Mouse (Mus musculus) kidney, postnatal 25 days (tissue): ENCODE measurements around the gene Ces2h.
"Not testable (repeated sequence)": the region's sequence is repeated elsewhere in the genome, so short reads cannot be mapped to it uniquely, and the experiment has no call there.

Experiments used
- DNase-seq, 2 experiments: peaks; one replicate each; pipeline ENCODE4 v3.0.0; 2021; ENCODE audit warnings: mixed read lengths in 2 of 2

Gene Ces2h

DNA sequence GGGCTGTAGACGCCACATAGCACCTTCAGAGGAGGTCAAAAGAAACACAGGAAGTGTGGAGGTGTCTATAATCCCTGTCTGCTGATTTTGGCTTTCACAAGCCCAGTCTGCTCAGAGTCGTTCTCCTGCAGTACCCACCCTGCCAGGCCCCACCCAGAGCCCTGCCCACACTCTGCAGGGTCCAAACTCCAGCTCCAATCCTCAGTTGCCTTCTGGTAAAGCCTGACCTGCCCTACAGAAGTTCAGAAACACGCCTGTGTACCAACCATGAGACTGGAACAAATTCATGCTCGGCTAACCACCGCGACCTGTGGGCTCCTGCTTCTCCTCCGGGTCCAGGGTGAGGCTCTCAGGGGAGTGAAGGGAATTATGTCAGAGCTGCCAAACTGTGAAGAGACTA lies at the start of gene Ces2h:
Gene Ces2h, plus strand, starts transcription at position 268 of the 400 bp plus-strand sequence.
- peak; percentile 78 to 94 for DNase-seq

DNA sequence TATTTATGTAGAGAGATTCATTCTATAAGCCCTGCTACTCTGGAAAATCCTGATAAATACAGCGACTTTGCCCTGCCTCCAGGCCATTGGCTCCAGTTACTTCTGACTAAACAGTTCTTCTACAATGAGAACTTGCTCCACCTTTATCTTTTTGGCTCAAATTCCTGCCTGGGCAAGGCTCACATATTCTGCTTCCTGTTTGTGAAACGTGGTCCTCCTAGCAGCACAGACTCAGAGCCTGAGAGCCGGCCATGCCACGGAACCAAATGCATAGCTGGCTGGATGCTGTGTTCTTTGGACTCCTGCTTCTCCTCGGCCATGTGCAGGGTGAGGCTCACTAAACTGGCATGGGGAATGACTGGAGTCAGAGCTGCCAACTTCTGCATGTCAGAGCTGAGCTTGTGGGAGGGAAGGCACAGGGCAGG lies 39.1 kb upstream of the Ces2h start, which contains the start of gene Ces2g:
Gene Ces2g, plus strand, starts transcription at position 182 of the 425 bp plus-strand sequence.
- DNase-seq: peak; percentile 27 to 54

DNA sequence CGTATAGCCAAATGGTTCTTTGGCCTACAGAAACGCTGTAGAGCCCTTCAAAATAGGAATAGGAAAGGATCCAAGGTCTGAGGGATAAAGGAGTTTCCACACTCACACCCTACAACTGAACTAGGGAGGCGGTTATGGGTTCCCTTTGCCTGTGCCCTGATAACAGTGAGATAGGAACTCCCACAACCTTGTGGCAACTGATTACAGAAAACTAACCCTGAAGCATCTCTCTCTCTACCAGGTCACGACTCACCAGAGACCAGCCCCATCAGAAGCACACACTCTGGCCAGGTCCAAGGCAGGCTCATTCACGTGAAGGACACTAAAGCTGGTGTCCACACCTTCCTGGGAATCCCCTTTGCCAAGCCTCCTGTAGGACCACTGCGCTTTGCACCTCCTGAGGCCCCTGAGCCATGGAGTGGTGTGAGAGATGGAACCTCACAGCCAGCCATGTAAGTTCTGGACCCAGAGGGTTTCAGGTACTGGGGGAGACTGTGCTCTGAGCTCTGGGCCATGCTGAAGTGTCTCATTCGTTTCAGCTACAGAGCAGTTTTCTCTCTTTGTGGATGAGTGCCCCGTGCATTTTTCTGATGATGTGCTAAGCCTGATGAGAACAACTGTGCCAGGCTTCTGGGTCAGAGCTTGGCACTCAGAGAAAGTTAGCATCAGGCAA lies 38.3 kb upstream of the Ces2h start:
- DNase-seq: no peak

DNA sequence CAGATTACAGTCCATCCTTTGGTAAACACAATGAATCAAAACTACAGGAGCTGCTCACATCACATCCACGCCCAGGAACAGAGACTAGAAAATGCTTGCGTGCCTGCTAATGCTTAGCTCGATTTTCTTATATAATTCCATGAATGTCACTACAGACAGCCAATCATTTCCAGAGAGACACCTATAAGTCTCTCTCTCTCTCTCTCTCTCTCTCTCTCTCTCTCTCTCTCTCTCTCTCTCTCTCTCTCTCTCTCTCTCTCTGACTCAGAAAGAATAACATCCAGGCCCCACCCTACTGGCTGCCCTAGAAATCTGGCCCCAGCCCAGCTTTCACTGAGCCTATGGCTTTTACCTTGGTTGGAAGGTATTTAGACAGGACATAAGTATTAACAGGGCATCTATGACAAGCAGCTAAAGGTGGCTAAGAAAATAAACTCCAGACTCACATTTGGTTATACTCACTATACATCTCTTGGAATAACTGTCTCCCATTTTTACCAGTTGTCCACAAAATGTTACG lies 37.2 kb upstream of the Ces2h start:
- DNase-seq: no peak

- peak; percentile 13 to 67 for DNase-seq
Measured at GRCm38 (mm10) chr8:104984126-104984525, 16.5 kb upstream of the Ces2h start.

DNA sequence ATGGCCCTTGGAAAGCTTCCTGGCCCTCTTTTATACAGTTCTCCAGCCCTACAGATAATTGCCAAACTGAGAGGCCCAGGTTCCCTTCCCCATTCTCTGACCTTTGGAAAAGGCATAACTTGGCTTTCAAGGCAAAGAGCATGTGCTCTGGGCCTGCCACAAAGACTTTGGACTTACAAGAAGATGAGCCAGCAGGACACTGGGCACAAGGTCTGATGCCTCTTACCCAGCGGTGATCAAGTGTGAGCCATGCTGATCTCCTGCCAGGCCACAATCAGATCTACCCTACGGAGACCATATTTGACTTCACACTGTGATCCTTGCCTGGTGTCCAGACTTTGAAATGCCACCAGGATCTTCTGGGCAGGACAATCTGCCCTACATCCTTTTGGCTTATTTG lies 15.7 kb upstream of the Ces2h start:
- peak; percentile 76 to 93 for DNase-seq

DNA sequence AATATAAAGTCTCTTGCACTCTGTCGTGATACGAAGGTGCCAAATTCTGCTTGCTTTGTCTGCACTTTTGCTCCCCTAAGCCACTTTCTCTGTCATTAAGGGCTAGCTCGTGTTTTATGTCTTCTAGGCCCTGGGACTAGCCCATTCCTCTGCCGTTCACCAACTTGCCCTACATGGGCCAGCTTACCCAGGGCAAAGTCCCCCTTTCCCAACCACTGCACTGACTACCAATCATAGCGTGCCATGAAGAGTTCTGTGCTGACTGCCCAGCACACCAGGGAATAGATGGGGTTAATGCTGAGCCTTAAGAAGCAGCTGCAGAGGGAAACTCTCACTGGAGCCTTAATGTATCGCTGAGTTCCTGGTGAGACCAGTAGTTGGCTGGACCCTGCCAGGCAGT lies 2.5 kb upstream of the Ces2h start:
- DNase-seq: peak; percentile 49 to 79

DNA sequence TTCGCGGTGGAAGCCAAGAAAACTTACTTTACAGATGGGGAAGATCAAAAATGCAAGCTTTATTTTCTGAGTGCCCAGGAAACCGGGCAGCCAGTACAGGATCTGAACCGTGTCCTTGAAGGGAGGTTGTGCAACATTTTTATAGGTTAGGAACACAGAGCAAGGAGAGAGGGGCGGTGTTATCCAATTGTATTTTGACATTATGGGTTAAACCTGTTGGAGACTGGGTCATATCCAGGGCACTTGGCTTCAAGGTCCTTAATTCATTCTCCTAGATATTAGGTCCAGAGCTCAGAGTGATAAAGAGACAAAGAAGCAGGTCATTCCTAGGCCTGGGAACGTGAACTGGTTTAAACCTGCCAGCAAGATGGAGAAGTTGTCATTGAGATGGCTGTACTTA lies 1.5 kb upstream of the Ces2h start:
- no peak for DNase-seq

- no peak for DNase-seq
Measured at GRCm38 (mm10) chr8:105010000-105010399, 9.3 kb downstream of the Ces2h start.

DNA sequence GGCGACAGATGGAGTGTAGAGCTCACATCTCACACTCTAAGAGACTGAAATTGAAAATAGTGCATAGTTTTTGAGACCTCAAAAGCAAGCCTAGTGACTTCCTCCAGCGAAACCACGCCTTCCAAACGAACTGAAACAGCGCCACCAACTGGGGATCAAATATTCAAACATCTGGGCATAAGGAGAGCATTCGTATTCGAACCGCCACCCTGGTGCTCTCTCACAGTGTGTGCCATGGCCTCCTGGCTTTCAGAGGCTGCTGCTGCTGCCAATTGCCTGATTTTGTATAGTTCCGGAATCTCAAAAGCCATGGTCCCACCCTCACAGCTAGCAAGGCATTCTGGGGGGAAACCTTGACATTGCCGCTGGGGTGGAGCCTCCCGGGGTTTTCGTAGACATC lies 10.5 kb downstream of the Ces2h start:
- peak; percentile 38 to 45 for DNase-seq

DNA sequence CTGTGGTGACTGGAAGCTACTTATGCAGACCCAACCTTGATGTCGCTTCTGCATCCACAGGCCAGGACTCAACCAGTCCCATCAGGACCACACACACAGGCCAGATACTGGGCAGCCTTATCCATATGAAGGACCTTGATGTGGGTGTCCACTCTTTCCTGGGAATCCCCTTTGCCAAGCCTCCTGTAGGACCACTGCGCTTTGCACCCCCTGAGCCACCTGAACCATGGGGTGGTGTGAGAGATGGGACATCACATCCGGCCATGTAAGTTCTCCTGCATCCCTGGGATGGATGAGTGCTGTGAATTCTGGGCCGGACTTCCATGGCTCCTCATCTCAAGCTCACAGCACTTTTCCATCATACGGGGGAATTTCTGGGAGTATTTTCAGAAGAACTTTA lies 13.7 kb downstream of the Ces2h start:
- DNase-seq: no peak

- no peak for DNase-seq
Measured at GRCm38 (mm10) chr8:105021954-105022353, 21.3 kb downstream of the Ces2h start.

DNA sequence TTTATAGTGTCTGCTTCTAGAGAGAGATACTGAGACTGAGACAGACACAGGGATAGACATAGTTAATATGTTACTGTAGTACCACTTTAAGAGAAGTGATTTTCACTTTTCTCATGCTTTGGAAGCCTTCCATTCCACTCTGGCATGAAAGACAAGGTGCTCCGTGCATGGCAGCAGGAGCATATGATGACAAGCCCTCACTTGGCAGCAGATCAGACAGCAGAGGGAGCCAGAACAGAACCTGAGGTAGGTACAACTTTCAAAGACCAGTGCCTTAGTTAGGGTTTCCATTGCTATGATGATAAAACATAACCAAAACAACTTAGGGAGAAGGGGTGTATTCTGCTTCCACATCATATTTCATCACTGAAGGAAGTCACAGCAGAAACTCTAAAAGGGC lies 22.4 kb downstream of the Ces2h start:
- DNase-seq: peak; percentile 66 to 72

DNA sequence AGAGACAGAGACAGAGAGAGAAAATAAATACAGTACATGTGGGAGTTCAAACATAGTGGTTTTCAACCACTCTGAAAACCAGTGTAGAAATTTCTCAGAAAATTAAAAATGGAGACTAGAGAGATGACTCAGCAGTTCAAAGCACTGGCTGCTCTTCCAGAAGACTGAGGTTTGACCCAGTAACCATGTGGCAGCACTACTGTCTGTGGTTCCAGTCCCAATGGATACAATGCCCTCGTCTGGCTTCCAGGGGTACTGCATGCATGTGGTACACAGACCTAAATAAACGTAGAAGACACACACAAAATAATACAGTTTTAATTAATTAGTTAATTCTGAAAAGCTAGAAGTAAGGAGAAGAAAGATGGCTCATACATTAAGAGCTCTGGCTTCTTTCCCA lies 24.4 kb downstream of the Ces2h start:
- peak in 1 of 2 experiments; percentile 37 for DNase-seq

DNA sequence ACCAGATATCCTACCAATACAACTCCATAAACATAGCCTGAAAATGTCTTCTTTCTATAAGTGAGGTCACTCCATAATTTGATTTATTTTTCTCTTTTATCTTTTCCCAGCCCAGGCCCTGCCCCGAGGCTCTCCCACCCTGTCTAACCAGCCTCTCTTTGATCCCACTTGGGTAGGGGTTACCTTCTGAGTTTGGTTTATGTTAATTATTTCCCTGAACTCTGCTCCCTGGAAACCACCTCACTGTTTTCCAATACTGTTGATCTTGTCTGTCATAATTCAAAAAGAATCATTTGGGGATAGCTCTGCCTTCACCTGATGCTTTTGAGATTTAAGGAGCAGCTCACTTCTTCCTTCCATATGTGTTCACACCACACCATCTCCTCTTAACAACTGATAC lies 42.9 kb downstream of the Ces2h start:
- DNase-seq: no peak

DNA sequence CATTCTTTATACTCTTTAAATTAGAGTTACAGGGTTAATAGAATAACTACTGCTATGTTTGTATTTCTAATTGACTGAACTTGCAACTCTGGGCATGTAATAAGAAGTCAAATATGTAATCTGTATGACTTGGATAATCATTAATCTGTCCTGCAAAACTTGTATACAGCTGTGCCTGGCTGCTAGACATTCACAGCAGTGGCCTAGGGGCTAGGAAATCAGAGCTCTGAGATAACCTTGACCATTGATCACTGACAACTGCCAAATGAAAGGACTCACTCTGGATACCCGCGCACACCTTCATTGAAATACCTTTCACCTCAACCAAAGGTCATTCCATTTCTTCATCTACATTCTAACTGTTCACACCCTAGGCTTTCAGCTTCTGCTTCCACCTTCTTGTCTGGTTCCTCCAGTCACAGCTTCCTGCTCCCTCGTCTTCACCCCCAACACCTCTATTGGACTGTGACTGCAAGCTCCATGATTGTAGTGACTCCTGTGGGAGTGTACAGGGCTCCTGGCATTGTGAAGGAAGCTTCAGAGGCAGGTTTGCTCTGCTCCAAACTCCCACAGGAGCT lies 45.3 kb downstream of the Ces2h start:
- no peak for DNase-seq

DNA sequence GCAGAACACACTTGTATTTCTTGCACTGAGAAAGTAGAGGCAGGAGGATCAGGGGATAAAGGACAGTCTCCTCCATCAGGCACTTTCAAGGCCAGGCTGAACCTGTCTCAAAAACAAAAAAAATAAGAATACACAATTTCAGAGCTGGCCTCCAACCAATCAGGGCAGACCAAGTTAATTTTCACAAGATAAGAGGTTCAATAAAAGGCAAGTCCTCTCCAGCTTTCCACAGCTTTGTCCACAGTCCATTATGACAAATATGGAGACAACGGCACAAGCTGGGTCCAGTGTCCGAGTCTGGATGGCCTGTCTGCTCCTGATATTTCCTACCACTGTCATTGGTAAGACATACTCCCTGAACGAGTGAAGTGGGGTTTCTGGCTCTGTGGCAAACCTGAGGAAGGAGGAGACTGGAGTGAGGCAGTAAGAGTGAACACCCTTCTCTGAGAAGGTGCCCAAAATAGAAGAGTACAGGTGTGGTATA lies 47.8 kb downstream of the Ces2h start, which contains the start of gene Ces3a:
Gene Ces3a, plus strand, starts transcription at position 231 of the 484 bp plus-strand sequence.
- no peak for DNase-seq

GRCm38 (mm10) chr8:105056211-105056610 lies 55.6 kb downstream of the Ces2h start:
- no peak for DNase-seq

- DNase-seq: no peak
Measured at GRCm38 (mm10) chr8:105060056-105060455, 59.4 kb downstream of the Ces2h start.

DNA sequence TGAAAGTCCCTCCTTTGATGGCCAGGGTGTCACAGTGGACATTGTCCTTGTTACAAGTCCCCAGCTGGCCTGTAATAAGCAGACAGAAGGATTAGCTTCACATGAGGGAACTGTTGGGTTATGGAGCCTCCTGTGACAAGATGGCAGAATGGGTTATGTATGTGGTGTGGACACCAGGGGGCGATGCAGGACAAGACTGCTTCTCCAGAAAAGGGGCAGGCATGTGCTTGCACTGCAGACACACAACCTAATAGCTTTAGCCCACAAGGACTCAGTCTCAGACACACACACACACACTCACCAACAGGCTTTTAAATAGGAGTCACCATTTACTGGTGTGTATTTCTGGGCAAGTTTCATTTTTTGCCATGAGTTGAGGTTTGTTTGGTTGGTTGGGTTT lies 66.1 kb downstream of the Ces2h start:
- peak; percentile 73 to 77 for DNase-seq

DNA sequence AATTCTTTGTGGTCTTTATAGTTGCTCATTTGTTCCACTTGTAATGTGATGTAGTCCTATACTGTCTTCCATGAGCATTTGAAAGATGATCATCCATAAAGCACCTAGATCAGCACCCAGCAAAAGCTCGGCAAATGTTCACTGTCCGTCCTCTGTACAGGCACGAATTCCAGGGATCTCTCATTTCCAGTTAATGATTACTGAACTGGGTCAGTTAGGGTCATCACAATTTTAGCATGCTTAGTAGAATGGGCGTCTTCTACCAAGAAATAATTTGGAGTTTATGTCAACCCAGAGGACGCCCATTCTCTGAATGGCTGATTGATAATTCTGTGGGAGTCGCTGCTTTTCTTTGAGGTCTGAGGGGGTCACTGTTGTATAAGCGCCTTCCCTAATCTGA lies 67.3 kb downstream of the Ces2h start:
- not testable (repeated sequence) for DNase-seq

- no peak for DNase-seq
Measured at GRCm38 (mm10) chr8:105068971-105069370, 68.3 kb downstream of the Ces2h start.
